Mouse (Mus musculus): ENCODE measurements around the gene Zfp1. TPM values are rescaled to one million over a fixed set of nuclear protein-coding genes. Genes with fewer than 3 reads are reported as not detected.

Gene Zfp1
- total RNA-seq, 1 experiment from 2014 or later, result 26.1 TPM

DNA sequence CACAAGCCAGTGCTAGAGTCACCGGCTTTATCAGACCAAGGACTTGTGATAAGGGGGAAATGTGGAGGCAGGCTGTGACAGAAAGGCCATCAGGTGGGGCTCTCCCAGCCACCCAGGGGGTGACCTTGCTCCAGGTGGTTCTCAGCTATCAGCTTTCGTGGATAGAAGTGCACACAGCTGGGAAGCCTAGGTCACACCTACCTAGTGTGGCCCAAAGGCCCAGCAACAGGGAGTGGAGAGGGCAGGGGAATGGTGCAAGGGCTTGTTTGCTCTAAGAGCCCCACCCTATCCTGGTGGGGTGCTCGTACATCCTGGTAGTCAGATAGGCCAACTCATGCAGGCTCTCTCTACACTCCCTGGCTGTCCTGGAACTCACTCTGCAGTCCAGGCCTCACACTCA, 62.0 kb downstream of the Zfp1 start:
- ATAC-seq (ENCODE audit: extremely low read depth, insufficient number of reproducible peaks, low FRiP score, poor library complexity, severe bottlenecking), result no peak

DNA sequence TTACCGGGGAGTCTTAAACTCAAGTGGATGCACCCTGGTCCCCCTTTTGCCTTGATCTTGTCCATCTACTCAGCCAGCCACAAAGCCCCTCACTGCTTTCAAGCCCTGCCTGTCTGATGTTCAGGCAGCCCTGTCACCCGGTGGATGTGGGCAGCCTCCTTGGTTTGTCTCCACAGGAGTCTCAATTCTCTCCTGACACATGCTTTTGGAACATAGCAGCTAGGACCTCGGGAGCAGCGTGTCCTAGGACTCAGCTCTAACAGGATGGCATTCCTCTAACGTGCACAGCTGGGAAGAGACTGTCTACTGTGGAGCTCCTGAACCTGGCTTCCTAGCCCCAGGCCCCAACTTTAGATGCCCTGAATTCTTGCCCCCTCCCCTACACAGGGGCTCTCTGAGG, 62.5 kb downstream of the Zfp1 start:
- no peak for ATAC-seq (ENCODE audit: extremely low read depth, insufficient number of reproducible peaks, low FRiP score, poor library complexity, severe bottlenecking)

GRCm38 (mm10) chr8:111708265-111708664, 65.1 kb downstream of the Zfp1 start:
- no peak for ATAC-seq (ENCODE audit: extremely low read depth, insufficient number of reproducible peaks, low FRiP score, poor library complexity, severe bottlenecking)

DNA sequence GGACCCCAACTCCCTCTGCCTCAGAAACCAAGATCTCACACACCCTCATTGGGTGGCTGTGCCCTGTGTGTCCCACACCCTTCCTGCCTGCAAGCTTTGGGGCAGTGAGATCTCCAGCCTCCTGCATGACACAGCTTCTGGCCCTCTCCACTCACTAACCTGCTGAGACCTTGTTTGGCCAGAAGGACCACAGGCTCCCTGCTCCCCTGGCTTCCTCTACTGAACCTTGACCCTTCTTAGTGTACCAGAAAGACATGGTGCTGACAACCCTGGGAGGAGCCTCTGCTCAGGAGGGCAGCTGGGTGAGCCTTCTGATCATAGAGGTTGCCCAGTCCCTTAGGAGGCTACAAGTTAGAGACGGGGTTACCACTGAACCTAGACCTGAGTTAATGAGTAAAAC, 66.0 kb downstream of the Zfp1 start:
- no peak for ATAC-seq (ENCODE audit: extremely low read depth, insufficient number of reproducible peaks, low FRiP score, poor library complexity, severe bottlenecking)

GRCm38 (mm10) chr8:111710777-111711485, 67.7 kb downstream of the Zfp1 start:
- ATAC-seq (ENCODE audit: extremely low read depth, insufficient number of reproducible peaks, low FRiP score, poor library complexity, severe bottlenecking), result no peak

DNA sequence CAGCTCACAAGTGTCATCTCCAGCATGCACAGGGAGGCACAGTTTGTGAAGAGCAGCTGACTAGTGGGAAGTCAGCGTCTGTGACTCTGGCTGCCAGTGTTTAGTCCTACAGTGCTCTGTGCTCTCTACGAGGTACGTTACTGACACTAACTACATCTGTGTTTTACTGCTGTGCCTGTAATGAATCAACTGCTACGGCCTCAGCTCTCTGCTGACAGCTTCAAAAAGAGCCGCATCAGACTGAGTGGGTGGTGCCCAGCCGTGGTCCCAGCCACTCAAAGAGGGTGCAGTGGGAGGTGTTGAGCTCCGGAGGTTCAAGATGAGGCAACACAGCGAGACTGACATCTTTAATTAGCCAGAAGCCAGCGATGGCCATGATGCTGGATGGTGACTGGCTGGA, 68.9 kb downstream of the Zfp1 start:
- ATAC-seq (ENCODE audit: extremely low read depth, insufficient number of reproducible peaks, low FRiP score, poor library complexity, severe bottlenecking), result no peak

DNA sequence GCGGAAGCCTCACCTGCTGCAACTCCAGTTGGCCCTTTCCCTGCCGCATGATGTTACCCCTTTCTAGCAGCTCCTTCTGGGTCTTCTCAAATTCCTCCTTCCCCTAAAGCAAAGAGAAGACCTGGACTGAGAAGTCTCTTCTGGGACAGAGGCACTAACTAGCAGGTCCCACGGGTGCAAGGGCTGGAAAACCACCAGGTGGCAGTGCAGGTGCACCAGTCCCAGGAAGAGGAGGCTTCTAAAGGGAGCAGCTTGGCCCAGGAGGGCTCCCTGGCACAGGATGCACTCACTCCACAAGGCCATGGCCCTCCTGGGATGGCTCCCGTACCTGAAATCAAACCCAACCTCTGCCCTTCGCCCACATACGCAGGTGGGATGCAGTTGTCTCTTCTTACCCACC, 69.4 kb downstream of the Zfp1 start:
- no peak for ATAC-seq (ENCODE audit: extremely low read depth, insufficient number of reproducible peaks, low FRiP score, poor library complexity, severe bottlenecking)

DNA sequence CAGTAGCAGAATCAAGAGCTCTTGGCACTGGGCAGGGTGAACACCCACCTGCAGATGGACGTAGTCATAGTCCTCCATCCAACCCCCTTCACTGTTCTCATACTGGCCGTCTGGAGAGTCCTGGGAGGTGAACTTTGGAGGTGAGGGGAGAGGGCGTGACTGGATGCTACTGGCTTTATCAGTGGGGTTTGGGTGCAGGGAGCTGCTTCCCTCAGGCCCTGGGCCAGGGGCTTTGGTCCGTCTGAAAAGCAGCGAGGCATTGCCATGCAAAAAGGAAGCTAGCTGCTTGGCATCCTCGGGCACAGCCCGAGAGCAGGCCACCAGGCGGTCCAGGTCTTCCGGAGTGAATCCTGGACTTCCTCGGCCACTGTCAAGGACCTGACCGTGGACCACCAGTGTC, 70.1 kb downstream of the Zfp1 start:
- ATAC-seq (ENCODE audit: extremely low read depth, insufficient number of reproducible peaks, low FRiP score, poor library complexity, severe bottlenecking), result no peak

DNA sequence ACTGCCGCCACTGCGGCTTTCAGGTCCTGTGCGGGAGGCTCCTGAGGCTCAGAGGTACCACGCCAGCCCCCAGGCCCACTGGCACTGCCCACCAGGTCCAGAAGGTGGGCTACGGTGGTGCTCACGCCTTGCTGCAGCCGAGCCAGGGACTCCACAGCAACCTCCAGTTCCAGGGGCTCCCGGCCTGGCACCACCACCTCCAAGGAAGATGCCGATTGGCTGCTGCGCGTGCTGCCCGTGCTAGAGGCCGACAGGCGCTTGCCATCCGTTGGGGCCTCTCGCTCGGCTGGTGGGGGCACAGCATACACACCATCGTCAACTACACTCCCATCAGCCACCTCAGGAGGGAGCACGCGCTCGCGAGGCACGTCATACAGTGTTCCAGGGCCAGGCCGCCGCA, 70.6 kb downstream of the Zfp1 start:
- no peak for ATAC-seq (ENCODE audit: extremely low read depth, insufficient number of reproducible peaks, low FRiP score, poor library complexity, severe bottlenecking)

DNA sequence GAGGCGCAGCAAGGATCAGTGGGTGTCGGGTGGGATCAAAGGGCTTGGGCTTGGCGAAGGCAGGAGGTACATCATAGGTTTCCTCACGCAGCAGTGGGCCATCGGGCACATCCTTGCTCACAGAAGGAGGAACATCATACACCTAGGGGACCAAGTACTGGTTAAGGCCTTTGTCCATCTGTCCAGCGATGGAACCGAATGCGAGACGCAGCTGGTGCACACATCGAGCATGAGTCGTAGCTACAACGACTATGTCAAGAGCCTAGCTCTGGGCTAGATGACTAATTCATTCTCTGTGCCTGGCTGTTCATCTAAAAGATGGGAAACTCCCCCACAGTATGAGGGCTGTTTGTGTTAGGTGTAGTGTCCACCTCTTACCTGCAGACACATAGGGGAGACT, 71.1 kb downstream of the Zfp1 start:
- no peak for ATAC-seq (ENCODE audit: extremely low read depth, insufficient number of reproducible peaks, low FRiP score, poor library complexity, severe bottlenecking)

DNA sequence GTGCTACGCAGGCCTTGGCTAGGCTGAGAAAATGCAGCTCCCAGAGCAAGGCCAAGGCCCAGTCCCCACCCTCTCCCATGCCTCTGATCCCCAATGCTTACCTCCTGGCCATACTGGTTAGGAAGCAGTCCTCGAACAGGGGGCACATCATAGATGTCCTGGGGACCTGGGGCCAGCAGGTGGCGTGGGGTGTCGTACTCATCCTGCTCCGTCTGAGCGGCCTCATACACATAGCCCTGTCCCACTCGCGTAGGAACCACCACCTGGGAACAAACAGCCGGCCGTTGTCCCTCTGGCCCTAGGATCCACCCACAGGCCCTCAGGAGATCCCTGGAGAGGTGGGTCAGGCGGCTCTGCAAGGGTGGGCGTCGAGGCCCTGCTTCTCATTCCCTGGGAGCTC, 72.3 kb downstream of the Zfp1 start:
- no peak for ATAC-seq (ENCODE audit: extremely low read depth, insufficient number of reproducible peaks, low FRiP score, poor library complexity, severe bottlenecking)

- ATAC-seq (ENCODE audit: extremely low read depth, insufficient number of reproducible peaks, low FRiP score, poor library complexity, severe bottlenecking), result no peak
Measured at GRCm38 (mm10) chr8:111716603-111717487, 73.6 kb downstream of the Zfp1 start.

GRCm38 (mm10) chr8:111717488-111717792, 74.2 kb downstream of the Zfp1 start:
- no peak for ATAC-seq (ENCODE audit: extremely low read depth, insufficient number of reproducible peaks, low FRiP score, poor library complexity, severe bottlenecking)

DNA sequence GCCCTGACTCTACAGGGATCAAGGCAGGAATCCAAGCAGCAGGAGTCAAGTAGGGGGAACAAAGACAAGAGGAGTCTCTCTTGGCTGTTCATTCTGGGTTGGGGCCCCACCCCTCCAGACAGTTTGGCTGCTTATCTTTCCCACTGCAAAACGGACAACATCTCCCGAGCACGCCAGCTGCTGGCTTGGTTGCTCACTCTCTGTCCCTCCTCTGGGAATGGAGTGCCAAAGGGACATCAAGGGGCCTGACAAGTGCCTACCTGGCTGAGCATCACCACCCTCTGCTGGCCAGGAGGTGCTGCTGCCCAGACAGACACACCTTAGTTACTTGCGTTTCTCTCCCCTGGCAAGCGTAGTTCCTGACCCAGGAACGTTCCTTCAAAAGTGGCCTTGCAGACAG, 74.7 kb downstream of the Zfp1 start:
- ATAC-seq (ENCODE audit: extremely low read depth, insufficient number of reproducible peaks, low FRiP score, poor library complexity, severe bottlenecking), result no peak

DNA sequence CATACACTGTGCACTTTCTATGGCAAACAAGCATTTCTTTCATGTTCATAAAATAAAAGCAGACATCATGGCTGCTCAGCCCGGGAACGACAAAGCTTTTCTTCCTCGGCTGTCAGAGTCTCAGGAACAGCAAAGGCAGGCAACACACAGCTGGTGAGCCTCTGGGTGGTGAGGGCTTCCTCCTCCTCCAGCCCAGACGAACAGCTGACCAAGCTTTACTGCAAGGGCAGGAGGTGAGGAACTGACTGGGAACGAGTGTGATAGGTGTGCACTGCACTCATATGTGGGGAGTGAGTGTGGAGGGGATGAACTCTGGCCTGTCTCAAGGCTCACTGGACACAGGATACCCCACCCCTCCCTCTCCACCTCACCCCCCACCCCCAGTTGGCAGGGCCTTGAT, 75.7 kb downstream of the Zfp1 start:
- ATAC-seq (ENCODE audit: extremely low read depth, insufficient number of reproducible peaks, low FRiP score, poor library complexity, severe bottlenecking), result no peak

DNA sequence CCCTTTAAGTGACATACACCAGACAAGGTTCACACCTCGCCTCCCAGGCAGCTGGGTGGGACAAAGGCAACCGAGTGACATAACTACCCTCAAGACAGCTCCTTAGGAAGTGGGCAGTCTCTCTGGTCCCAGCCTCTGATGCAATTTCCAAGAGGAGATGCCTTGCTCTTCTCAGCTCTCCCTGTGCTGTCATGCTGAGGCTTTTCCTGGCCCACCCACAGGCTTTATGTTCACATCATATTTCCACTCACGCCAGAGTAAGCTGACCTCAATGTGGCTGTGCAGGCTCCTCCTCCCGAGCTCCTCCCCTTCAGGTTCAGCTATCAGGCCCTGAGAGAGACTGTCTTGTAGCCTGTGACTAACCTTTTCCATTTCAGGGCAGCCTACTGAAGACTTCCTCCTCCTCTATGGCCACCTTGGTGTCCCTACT, 76.9 kb downstream of the Zfp1 start:
- ATAC-seq (ENCODE audit: extremely low read depth, insufficient number of reproducible peaks, low FRiP score, poor library complexity, severe bottlenecking), result no peak; the same call in 1 of the 2 replicates

Other genes with a start within 250 kb of the Zfp1 start
- not detected in 2 replicates for gene Fa2h, start 249.6 kb upstream of the Zfp1 start, total RNA-seq (2017)
- gene Wdr59, start 121.3 kb upstream of the Zfp1 start, total RNA-seq (2017), result 5.2 and 6.6 TPM in 2 replicates
- 83.2 and 95.6 TPM in 2 replicates for gene Znrf1, start 107.3 kb upstream of the Zfp1 start, total RNA-seq (2017)
- gene Ldhd, start 13.0 kb upstream of the Zfp1 start, total RNA-seq (2017), result 0.74 TPM in 1 of 2 replicates, not detected in the other
- not detected in 2 replicates for gene Ctrb1, start 47.6 kb downstream of the Zfp1 start, total RNA-seq (2017)
- gene Bcar1, start 100.4 kb downstream of the Zfp1 start, total RNA-seq (2017), result 0.23 TPM in 1 of 2 replicates, not detected in the other
- 78.2 and 89.3 TPM in 2 replicates for gene Cfdp1, start 210.9 kb downstream of the Zfp1 start, total RNA-seq (2017)
- 3.7 and 4.1 TPM in 2 replicates for gene Tmem170, start 233.3 kb downstream of the Zfp1 start, total RNA-seq (2017)